Mouse (Mus musculus): ENCODE data around the gene Elmod3.
"Not testable (repeated sequence)": the region's sequence is repeated elsewhere in the genome, so short reads cannot be mapped to it uniquely, and the experiment has no call there.

Elmod3 gene

GRCm38 (mm10) chr6:72568736-72569135 is 29.5 kb downstream of the Elmod3 start:
- DNase-seq, result no peak

DNA sequence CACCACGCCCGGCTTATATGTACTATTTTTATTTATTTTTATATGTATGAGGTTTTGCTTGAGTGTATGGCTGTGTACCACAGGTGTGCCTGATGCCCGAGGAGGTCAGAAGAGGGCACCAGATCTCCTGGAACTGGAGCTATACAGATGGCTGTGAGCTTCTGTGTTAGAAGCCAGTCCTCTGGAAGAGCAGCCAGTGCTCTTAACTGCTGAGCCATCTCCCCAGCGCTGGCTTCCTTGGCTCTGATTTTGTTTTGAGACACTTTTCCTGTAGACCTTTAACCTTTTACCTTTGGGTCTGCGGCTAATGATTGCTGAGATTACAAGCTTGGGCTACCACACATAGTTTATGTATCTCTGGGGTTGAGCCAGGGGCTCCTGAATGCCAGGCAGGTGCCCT is 30.7 kb downstream of the Elmod3 start:
- DNase-seq, result peak; percentile 69 to 82

GRCm38 (mm10) chr6:72566044-72566443 is 32.2 kb downstream of the Elmod3 start:
- DNase-seq, result peak; percentile 81 to 92

GRCm38 (mm10) chr6:72565506-72565905 is 32.7 kb downstream of the Elmod3 start:
- DNase-seq, result no peak

- DNase-seq, result peak in 1 of 2 experiments; percentile 62
These were observed 35.3 kb downstream of the Elmod3 start for GRCm38 (mm10) chr6:72562894-72563293.

DNA sequence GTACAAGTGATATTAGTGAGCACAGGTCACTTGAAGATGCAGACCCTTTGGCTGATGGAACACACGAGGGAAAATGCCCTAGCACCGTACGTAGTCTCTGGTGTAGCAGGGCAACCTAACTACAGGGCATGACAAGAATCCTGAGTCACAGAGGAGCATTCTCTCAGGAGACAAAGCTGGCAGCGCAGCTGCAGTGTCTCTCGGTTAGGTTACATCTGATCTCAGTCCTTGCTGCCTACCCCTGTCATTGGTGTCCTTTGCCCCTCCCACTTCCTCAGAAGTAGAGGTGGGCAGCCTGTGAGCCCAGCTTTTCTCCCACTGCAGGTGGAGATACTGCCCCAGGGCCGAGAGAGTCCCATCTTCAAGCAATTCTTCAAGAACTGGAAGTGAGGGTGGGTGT is 35.7 kb downstream of the Elmod3 start:
- DNase-seq, result no peak

DNA sequence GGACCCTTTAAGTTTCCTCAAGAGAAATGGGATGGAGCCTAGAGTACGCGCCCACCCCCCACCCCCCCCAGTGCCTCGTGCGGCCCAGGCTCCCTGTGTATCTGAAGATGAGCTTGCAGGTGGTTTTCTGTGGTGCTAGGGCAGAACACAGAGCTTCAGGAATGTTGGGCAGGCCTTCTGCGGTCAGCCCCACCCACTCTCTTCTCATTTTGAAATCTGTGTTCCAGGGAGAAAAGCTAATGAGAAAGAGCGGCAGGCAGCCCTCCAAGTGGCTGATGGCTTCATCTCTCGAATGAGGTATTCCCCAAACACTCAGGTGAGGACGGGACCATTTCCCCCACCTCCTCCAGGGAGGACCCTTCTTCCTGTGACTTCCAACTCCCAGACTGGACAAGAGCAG is 37.4 kb downstream of the Elmod3 start:
- DNase-seq, result no peak

- no peak for DNase-seq
These were observed 45.2 kb downstream of the Elmod3 start for GRCm38 (mm10) chr6:72553079-72553412.

DNA sequence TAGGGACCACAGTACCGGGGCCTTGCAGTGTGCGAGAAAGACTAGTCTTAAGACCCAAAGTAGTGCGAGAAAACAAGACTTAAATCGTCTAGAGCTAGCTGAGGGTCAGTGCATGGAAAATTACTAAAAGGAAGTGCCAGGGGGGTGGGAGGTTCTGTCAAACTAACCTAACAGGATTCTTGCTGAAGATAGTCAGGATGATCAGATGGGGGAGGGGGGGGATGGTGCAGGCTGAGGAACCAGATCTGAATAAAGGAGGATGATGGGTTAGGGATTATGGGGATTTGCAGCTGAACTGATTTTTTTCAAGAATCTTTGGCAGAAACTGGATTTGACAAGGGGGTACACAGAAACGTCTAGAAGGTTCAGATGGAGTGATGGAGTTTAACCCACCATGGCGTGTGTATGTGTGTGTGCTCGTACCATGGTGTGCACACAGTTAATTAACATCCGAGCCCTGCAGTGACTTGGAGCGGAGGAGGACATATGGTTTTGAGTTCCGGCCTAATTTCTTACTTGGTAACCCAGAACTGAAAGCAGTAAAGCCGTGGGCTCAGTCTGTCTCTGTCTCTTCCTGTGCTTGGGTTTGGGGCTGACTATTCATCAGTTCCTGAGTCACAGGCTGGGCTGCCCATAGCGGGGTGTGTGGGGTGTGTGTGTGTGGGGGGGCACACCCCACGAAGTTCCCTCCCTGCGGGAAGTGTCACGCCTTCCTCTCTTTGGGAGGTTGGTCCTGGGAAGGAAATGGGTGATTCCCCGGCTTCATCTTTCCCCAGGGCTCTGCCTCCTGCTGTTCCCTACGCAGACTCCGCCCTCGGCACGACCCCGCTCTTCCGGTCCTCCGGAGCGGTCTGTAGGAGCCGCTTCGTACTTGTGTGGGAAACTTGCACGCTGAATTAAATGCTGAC is 45.8 kb downstream of the Elmod3 start:
- DNase-seq, result peak; percentile 57 to 67

DNA sequence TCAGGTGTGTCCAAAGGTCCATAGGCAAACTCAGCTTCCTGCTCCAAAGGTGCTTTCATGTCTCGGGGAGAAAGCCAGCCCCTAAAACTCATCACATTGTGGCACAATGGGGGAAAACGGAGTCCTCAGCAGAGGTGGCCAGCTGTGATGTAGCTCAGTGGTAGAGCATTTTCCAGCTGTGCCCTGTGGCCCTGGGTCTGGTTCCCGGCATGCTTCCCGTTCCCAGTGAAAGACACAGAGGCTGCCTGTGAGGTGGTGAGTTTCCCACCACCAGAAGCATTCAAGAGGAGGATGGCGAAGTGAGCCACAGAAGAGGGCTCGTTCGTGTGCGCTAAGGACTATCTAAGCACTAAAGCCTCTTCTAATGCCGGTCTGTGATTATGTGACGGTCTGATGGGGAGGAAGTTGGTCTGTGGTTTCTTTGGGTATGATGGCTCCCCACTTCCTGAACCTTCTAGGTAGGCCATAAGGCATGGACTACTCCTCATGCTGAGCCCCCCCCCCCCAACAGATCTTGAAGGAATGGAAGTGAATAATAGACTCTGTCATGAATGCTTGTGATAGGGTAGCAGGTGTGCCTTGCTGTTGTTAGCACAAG is 47.6 kb downstream of the Elmod3 start:
- DNase-seq, result no peak

- no peak for DNase-seq
These were observed 48.2 kb downstream of the Elmod3 start for GRCm38 (mm10) chr6:72550025-72550424.

GRCm38 (mm10) chr6:72549041-72549580 is 49.1 kb downstream of the Elmod3 start:
- no peak for DNase-seq

GRCm38 (mm10) chr6:72547862-72548261 is 50.4 kb downstream of the Elmod3 start:
- DNase-seq, result no peak

DNA sequence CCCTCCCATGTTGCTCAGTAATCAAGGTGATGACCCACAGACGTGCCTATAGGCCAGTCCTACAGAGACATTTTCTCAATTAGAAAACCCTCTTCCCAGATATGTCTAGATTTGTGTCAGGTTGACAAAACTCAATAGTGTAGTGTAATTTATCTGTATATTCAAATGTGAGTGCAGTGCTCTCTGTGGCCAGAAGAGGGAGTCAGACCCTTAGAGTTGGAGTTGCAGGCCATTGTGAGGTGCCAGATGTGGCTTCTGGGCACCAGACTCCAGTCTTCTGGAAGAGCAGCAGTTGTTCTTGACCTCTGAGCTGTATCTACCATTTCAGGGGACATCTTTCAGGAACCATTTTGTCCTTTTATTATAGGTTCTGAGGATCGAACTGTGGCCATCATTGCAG is 51.1 kb downstream of the Elmod3 start:
- DNase-seq, result no peak

DNA sequence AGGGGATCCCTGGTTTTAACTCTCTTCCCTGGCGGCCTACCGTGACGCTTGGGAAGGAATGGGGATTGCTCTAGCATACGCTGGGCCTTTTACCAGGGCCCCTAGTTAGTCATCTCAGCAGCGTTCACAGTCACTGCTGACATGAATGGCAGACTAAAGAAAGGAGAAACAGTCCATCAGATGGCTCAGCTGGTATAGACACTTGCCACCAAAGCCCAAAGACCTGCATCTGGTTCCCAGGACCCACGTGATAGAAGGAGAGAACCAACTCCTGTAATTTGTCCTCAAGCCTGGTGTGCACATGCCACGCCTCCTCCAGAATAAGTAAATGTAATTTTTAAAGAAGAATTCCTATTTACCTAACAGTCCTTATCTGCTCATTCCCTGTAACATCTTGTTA is 52.8 kb downstream of the Elmod3 start:
- no peak for DNase-seq

- peak in 1 of 2 experiments; percentile 48 for DNase-seq
These were observed 53.8 kb downstream of the Elmod3 start, which contains the start of gene Capg for GRCm38 (mm10) chr6:72544283-72544987. Capg (plus strand) TSS chr6:72544391.

- DNase-seq, result peak in 1 of 2 experiments; percentile 57
These were observed 54.9 kb downstream of the Elmod3 start for GRCm38 (mm10) chr6:72543265-72543850.

DNA sequence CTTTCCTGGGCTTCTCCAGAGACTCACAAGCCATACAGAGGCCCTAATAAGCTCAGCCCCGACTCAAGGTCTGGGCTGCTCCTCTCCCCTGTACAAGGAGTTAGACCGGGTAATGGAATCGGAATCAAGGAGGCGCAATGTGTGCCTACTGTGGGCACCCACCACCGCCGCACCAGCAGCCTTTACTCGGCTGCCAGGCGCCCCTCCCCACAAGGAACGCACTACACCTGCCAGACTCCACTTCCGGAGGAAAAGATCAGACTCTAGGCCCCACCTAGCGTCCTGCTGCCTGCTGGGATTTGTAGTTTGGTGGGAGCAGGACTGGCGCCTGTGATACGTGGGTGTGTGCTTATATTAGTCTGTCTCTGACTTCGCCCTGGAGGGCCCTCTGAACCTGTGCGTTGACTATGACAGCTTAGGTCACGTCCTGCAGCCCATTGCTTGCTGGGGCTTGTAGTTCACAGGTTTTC is 59.6 kb downstream of the Elmod3 start:
- peak; percentile 91 to 95 for DNase-seq

- DNase-seq, result no peak
These were observed 60.2 kb downstream of the Elmod3 start for GRCm38 (mm10) chr6:72537998-72538500.

DNA sequence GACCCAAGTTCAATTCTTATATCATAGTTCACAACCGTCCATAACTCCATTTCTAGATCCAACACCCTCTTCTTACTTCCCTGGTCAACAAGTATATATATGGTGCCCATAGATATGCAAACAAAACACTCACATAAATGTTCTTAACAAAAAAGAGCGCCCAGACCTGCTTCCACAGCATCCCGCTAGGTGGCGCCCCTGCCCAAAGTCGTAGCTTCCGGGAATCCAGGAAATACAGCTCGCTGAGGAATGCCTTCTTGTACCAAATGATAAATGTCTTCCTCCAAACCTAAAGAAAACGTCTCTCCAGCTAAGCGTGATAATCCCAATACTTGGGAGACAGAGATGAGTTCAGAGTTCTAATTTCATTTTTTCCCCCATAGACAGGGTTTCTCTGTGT is 63.0 kb downstream of the Elmod3 start:
- DNase-seq, result peak; percentile 71 to 87

GRCm38 (mm10) chr6:72534035-72534809 is 64.0 kb downstream of the Elmod3 start:
- DNase-seq, result peak in 1 of 2 experiments; percentile 65

DNA sequence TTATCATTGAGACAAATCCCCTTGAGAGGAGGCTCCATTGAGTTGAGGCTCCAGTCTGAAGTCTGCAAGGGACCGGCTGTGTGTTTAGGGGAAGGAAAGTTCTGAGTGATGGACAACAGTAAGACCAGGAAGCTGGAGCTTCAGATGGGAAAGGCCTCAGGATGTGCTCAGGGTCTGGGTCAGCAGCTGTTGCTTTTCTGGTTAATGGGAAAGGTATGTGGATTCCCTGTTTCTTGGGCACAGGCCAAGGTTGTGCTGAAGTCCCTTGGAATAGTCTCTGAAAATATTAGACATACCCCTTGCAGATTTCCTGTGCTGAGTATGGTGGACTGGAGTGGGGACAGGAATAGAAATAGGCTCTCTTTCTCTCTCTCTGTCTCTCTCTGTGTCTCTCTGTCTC is 64.7 kb downstream of the Elmod3 start:
- DNase-seq, result not testable (repeated sequence)

Data from kidney, adult 8-10 months (tissue).